Mouse (Mus musculus): Measurements from ENCODE around the gene Ttc8.

Gene Ttc8

DNA sequence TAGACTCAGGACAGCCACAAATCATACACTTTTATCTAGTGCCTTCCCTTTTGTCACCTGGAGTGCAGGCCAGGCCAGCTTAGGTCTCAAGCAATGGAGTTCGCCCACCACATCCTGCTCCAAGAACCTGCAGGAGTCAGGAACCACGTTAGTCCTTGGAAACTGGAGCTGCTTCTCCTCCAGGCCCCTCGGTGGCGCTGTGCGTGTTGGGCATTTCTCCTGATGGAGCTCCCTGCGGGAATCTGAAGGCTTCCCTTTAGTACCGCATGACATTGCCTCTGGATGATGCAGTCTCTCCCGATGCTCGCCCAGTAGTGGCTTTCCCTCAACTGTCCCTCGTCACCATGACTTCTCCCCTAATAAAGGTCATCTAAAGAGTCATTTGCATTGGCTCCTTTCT is 53.1 kb downstream of the Ttc8 start:
- no peak for DNase-seq (ENCODE audit: low spot score)

DNA sequence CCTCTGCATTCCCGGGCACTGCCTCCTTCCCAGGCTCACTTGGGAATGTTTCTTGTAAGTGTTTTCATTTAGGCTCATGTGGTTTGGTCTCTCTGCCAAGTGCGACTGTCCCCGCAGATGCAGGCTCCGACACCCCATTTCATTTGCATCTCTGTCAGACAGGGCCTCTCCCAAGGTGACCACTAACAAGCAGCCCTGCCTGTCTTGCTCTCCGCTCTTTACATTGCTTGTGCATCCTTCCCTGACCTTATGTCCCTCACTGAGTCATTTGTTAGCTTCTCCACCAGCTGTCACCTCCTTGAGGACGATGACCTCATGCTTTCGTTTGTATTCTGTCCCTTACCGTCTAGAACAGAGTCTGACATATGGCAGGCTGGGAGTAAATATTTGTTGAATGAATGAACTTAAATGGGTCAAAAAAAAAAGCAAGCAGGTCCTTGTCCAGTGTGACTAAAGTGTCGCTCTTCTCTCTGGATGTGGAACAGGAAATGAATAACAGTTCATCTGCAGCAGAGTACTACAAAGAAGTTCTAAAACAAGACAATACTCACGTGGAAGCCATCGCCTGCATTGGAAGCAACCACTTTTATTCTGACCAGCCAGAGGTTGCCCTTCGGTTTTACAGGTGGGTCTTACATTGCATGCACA is 53.9 kb downstream of the Ttc8 start:
- DNase-seq (ENCODE audit: low spot score) = no peak

DNA sequence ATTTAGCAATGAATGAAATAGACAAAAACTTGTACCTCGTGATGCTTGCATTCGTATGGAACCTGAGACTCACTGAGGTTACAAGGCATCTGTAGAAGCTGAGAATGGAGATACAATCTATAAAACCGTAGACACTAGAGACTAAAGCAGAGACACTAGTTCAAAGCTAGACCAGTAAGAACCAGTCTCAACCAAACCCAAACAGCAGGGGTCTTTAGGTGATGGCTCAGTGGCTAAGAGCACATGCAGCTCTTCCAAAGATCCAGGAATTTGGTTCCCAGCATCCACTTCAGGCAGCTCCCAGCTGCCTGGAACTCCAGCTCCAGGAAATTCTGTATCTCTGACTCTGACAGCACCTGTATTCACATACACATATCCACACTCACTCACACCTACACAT is 60.7 kb downstream of the Ttc8 start:
- no peak for DNase-seq (ENCODE audit: low spot score)

DNA sequence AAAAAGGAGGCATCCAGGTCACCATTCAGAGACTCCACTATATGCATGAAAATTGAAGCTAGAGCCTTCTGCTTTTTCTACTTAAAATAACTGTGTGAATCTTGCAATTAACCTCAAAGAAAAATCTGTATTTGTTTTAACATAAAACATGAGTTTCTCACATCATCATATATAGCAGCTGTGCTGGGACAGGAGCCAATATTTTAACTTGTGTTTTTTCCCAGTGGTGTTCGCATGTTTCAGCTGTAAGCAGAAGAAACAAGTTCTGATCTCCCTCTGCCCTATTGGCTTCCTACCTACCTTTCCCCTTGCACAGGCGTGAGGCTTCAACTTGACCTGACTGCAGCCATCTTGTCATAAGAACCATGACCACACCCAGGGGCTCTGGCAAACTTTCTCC is 64.4 kb downstream of the Ttc8 start:
- DNase-seq (ENCODE audit: low spot score) = no peak

DNA sequence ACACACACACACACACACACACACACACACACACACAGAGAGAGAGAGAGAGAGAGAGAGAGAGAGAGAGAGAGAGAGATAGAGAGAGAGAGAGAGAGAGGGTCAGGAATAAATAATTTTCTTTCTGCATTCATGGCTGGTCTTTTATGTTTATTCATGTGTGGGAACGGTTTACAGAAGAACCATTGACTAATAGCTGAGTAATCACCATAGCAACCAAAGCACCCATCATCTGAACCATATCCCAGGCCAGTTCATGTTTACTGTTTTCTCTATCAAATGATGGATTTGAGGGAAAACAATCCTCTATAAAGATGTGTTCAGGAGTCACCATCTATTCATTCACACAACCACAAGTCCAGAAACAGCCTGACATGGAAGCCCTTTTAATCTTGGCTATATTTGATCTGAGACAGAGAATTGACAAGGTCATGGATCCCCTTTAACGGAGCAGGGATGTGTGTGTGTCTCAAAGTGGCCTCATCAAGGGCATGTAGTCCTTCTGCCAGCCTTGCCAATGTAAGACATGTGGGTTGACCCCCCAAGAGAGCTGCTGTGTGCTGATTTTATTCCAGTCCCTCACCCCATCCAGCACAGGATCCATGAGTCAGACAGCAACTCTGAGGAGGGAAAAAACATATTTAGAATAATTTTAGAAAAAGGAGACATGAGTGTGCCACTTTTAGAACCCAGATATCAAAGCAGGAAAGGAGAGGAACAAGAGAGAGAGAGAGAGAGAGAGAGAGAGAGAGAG is 70.9 kb downstream of the Ttc8 start:
- no peak for DNase-seq (ENCODE audit: low spot score)

DNA sequence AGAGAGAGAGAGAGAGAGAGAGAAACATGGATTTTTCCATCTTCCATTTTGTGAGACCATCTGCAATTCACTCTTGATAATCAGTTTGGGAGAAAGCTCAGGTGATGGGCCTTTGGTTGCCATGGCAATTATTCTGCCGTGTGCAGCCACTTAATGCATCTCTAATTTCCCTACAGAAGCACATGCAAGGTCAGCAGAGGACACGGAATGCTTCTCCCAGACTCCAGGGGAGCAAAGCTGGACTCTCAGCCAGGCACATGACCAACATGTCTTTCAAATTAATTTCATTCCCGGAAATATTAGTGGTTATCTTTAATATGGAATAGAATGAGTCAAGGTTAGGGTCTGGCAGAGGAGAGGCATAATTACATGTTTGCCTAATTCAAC is 71.4 kb downstream of the Ttc8 start:
- DNase-seq (ENCODE audit: low spot score) = no peak

DNA sequence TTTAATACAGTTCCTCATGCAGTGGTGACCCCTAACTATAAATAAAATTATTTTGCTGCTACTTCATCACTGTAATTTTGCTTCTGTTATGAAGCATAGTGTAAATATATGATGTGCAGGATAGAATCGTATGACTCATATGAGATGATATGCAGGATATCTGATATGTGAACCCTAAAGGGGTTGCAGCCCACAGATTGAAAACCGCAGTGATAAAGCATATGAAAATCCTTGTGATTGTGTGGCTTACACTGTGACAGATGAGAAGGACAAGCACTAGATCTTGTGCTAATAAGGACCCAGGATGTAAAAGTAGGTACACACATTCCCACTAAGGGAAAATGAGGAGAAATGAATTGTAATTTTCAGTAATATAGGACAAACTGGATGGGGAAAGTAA is 73.4 kb downstream of the Ttc8 start:
- DNase-seq (ENCODE audit: low spot score) = no peak

DNA sequence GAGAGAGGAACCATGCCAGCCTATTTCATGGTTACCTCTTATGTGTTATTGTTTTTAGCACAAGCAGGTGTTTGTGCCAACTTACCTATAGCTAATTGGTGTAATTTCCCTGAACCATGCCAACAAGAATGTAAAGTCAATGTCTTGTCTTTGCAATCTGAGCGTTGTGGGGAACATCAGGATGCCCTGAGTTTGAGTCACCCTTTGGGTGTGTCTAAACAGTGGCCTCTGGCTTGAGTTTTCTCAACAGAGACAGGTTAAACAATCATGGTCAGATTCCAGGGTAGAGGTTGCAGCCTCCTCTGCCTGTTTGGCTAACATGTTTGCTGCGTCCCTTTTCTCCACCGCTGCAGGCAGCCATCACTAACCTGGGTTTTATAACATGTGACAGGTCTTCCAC is 74.0 kb downstream of the Ttc8 start:
- no peak for DNase-seq (ENCODE audit: low spot score)

DNA sequence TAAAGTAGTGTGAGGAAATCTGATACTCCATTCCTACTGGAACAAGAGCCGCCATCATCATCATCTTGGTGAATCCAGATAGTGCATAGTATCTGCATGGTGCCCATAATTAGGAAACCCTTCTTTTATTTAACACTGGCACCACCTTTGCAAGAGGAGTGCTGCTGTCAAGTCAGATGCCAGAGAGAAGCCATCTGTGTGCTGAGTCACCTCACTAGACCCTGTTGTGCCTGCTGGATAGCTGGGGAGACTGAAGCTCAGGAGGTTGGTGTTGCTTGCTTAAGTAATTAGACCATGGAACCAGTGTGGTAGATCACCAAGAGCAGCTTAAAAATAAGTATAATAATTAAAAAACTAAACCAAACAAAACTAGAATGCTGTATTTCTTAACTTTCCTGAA is 75.5 kb downstream of the Ttc8 start:
- no peak for DNase-seq (ENCODE audit: low spot score)

DNA sequence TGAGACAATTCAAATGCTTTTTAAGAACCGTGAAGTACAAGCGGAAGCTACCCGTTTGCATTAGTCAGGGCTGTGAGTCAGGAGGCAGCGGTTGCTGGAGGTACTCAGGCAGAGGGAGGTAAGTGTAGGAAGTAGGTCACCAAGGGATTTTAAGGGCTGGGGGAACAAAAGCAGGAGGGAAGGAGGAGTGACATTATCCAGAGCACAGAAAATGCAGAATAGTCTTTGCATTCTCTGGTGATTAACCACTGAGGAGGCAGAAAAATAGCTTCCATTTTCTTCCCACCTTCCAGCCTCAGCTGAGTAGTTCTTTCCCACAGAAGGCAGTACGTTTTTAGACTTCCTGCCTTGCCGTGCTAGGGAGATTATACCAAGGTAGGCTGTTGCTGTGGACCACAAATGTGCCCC is 76.2 kb downstream of the Ttc8 start:
- no peak for DNase-seq (ENCODE audit: low spot score)

DNA sequence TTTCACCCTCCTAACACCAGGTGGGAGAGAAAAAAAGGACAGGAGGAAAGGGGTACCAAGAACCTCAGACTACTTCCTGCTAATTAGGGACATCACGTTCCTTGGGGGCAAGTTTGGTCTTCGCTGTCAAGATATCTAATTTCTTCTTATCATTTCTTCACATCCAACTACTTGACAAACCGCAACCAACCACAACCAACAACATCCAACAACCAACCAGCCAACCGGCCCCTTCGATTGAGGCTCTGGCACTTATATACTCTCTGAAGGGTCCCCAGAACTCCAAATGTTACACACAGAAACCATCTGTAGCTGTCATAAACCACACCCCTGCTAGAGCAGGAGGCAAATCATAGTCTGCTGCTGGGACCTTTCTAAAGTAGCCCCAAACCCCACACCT is 76.7 kb downstream of the Ttc8 start:
- no peak for DNase-seq (ENCODE audit: low spot score)

DNA sequence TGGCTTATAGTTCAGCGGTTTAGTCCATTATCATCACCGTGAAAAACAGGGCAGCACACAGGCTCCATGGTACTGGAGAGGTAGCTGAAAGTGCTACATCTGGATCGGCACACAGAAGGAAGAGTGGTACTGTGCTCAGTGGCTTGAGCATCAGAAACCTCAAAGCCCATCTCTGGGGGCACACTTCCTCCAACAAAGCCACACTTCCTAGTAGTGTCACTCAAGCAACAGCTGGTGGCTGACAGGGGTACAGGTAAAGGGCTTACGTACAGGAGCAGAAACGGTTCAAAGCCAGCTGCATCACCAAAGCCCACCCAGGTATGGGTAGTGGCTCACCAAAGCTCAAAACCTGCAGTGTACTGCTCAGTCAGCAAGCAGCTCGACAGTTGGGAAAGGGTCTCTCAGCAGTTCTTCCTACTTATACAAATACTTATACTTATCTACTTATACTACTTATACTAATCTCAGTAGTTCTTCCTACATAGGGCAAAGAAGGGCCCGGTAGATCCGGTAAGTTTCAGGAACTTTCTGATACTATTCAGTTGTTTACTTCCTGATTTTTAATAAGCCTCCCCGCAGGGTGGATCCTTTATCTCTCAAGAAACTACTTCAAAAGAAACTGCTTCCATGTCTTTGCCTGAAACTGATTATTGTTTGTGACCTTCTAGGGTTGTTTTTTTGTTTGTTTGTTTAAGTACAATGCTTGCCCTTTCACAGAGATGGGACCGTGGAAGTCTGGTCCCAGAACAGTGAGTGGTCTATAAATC is 78.5 kb downstream of the Ttc8 start:
- no peak for DNase-seq (ENCODE audit: low spot score)

DNA sequence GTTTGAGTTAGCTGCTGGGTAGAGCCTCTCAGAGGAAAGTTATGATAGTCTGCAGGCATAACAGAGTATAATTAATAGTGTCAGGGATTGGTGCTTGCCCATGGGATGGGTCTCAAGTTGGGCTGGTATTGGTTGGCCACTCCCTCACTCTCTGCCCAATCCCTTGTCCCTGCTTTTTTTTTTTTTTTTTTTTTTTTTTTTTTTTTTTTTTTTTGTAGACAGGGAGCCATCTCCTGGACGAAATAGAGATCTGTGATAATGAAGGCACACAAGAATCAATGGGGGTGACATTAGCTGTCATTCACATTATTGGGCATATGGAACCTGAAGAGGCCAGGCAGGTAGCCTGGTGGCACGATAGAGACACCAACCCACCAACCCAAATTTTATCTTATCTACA is 79.9 kb downstream of the Ttc8 start:
- no peak for DNase-seq (ENCODE audit: low spot score)

DNA sequence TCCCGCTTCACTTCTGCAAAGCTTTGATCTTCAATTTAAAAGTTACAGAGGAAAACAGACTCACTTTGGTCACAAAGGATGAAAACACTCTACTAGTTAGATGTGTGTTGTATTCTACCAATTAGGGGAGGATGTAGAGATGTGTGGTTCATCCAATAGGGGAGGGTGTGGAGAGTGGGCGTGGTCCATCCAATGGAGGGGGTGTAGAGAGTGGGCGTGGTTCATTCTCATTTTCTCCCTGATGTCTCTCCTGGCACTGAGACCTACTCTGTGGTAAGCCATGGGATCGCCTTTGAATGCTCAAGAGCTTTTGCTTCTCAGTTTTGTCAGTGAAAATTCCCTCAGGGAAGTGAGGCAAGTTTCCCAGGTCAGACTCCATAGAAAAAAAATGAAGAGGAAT is 82.7 kb downstream of the Ttc8 start:
- no peak for DNase-seq (ENCODE audit: low spot score)

DNA sequence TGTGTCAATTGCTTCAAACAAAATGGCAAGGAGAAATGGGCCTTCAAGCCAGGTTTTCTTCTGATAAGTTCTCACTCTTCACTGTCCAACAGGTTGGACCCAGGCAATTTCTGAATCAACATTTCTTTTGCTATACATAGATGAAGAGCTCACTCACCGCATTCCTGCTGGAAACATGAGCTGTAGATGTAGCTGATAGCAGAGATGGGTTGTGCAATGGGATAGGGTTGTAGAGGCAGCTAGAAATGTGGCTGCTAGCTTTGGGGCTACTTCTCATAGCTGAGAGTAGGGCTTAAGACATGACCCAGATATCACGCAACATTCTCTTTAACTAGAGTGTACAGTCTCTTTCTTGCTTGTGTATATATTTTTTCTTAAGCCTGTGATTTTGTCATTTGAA is 84.4 kb downstream of the Ttc8 start:
- no peak for DNase-seq (ENCODE audit: low spot score)

DNA sequence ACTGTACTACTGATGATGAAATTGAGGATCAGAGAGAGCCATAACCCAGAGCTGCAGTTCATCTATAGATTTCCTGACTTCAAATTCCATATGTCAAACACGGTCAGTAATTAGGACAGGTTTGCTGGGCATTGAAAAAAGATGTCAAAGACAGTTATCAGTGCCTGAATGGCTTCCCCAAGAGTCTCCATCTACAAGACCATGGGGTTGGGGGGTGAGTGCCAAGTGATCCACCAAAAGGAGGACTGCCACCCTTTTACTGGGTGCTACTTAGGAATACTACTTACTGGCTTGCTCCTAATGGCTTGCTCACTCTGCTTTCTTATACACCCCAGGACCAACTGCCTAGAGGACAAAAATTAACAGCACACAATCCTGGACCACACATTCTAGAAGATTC is 88.4 kb downstream of the Ttc8 start:
- no peak for DNase-seq (ENCODE audit: low spot score)

DNA sequence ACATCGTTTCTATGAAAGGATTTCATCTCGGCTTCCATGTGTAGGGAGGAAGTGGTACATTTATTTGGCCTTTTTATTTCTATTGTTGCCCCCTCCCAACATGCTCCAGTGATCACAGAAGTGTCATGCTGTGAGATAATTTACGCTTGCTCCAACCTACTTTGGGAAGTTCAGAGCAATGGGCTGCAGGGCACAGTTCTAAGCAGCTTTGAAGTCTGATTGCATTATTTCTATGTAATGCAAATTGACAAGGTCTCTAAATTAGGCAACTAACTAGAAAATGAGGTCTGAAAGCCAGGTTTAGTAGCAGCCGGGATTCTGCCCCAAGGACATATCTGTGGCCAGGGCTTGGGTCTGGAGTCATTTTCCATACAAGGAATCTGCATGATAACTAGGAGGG is 89.1 kb downstream of the Ttc8 start:
- no peak for DNase-seq (ENCODE audit: low spot score)

DNA sequence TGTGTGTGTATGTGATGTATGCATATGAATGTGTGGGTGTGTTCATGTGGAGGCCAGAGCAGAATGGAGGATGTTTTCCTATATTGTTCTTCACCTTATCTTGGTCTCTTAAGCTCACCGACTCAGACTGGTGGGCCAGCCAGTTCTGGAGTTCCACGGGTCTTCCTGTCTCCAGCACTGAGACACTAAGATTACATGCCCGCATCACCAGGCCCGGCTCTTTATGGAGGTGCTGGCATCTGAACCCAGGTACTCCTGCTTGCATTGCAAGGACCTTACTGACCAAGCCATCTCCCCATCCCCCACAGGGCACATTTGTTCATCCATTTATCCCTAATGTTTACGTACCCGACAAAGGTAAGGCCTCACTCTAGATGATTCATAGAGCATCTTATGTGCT is 89.7 kb downstream of the Ttc8 start:
- no peak for DNase-seq (ENCODE audit: low spot score)

DNA sequence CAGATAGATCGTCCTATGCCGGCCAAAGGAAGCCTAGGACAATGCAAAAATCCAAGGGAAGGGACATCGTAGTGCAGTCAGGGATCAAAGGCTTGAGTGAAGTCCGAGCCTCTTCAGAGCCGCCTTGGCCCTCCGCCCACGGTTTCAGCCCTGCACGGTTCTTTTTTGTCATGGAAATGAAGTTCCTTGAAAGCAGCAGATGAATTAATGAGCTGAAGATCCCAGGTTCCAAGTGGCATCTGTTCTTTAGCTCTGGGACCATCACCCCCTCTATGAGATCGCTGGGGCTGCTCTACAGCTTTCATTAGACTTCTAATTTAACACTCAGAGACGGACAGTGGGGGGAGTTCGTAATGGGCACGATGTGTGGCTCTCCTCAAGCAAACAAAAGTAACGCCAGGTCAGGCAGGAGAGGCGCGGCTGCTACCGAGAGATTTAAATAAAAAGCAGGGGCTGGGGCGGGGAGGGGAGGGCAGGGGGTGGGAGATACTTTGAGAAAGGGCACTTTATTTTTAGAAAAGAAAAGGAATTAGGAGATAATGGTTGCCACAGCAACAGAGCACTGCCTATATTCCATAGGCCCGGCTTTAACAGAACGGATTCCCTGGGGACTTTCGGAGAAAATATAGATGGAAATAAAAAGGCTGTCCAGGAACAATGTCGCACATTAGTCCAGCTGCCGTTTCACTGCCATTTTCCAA is 90.9 kb downstream of the Ttc8 start:
- no peak for DNase-seq (ENCODE audit: low spot score)

DNA sequence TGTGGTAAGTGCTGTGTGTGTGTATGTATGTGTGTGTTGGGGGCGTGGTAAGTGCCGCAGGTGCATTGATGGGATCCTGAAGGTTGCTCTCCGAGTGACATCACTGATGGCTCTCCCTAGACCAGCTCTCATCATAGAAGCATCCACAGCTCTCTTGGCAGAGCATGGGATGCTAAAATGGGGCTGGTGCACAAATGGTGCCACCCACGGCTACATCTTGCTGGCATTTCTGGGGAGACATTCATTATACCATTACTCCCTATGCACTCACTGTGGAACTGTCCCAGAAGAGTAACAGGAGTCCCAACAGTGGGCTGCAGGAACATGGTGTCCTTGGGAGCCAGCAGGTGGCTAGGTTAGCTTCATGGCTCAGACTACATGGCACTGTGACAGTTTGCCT is 95.5 kb downstream of the Ttc8 start:
- no peak for DNase-seq (ENCODE audit: low spot score)

DNA sequence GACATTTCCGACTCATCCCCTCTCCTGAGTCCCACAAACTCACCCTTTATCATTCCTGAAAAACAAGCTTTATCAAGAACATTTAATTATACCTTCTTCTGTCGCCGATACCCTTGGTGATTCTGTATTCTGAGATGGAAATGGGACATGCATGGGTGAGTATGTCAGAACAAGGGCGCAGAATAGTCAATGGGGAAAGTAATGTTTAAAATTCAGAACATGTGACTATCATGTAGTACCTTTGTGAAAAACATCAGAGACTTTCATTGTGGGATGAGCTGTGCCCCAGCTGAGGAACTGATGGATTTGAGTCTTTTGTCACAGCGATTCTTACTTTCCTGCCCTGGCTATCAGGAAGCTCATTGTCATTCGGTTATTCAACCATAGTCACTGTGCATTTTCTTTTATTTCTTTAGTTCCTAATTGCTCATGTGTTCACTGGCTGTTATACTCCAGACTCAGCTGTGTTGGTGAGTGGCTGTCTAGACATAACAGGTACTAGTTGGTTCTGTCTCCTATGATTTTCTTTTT is 104.1 kb downstream of the Ttc8 start:
- no peak for DNase-seq (ENCODE audit: low spot score)

DNA sequence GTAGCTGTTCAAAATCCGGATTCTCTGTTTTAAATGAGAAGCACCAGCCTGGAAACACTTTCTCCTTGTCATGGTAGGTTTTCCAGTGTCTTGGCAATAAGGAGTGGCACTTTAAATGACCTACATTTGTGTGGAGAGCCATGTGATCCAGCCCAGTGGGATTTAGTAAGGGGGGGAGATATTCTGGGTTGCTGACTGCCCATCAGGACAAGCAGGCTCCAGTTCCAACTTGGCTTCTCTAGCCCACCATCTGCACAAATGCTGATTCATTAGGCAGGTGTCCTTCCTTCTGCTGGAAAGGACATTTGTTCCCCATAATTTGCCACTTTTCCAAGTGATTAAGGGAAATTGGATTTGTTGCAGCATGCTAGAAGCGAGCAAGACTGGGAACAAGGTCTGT is 105.9 kb downstream of the Ttc8 start:
- DNase-seq (ENCODE audit: low spot score) = no peak

DNA sequence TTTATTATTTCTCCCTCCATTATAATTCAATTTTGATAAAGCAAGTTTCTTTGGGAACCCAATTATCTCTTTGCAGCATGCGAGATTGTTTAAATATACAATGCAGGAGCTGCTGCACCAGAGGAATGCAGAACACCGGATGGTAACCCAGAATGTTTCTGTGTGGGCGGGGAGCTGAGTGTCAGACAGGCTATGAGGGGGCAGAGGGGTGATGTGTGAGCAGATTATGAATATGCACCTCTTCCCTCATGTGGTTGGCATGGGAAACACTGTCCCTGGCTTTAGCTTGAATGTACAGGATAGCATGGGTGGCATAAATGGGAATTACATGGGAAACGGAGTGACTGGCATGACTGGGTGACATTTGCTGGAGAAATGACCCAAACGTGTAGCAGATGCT is 108.3 kb downstream of the Ttc8 start:
- DNase-seq (ENCODE audit: low spot score) = no peak

Measured in ovary, postnatal 36 days (tissue).